Mouse (Mus musculus) MN1 (cell line): ENCODE data around the gene Kcnk1.

Experiments used
- DNase-seq: peaks from one replicate; pipeline ENCODE4 v3.0.0-alpha.2; 2016; ENCODE audit warnings: low spot score

The Kcnk1 gene

DNA sequence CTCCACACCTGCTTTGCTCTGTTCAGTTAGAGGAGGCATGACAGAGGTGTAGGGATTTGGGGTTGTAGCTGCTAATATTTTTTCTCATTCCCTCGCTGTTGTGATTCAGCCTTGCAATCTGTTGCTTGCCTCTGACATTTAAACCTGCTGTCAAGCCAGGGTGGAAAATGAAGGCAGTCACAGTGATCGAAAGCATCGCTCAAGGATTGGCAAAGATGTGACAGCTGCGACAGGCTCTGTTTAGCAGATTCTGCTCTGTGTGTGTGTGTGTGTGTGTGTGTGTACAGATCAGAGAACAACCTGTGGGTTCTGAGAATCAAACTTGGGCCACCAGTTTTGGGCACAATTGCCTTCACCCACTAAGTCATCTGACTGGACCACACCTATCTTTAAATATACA, 50.8 kb downstream of the Kcnk1 start:
- DNase-seq: no peak

DNA sequence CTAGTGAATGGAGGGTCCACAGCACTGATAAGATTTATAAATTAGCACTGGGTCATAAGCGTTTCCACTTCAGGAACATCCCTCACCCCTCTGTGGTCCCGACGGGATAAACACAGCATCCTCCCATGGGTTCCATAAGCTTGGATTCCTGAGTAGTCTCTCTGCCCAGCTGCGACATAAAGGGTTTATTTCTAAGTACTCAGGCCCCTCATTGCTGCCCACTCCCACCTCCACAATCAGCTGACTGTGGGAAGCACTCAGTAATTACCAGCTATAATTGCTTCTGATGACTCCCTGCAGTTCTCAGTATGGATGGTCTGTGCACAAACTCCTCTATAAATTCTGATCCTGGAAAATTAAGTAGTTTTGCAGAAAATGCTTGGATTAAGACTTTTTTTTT, 58.9 kb downstream of the Kcnk1 start:
- DNase-seq: no peak

DNA sequence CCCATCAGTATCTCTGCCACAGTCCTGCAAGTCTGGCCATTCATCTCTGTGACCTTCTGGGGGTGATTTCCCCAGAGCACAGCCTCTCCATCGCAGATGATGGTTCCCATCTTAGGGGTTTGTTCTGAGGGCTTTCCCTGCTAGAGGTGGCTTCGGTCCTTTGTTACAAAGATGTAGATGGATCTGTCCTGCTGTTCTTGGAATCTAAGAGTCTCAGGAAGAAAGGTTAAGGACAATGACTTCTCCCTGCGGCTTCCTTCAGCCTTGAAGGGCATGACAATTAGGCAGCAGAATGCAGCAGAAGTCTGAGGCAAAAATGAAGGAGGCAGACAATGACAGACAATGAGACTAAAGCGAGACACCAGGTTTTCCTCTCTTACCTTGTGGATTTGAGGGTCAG, 63.9 kb downstream of the Kcnk1 start:
- no peak for DNase-seq

DNA sequence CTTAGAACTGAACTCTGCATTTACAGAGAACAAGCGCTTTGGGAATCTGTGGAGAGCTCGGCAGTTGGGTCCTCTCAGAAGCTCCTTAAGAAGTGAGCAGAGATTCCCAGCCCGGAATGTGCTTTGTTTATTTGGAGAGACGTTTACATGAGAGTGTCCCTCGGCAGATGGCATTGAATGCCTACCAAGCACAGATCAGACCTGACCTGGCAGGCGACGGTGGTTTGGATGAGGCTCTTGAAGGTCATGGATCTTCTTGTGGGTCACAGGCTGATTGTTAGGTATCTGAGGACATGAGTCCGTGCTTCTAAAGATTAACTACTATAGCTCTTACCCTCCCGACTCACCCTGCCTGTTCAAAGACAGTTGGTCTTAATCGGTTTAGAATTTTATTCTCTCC, 67.9 kb downstream of the Kcnk1 start:
- DNase-seq: no peak

DNA sequence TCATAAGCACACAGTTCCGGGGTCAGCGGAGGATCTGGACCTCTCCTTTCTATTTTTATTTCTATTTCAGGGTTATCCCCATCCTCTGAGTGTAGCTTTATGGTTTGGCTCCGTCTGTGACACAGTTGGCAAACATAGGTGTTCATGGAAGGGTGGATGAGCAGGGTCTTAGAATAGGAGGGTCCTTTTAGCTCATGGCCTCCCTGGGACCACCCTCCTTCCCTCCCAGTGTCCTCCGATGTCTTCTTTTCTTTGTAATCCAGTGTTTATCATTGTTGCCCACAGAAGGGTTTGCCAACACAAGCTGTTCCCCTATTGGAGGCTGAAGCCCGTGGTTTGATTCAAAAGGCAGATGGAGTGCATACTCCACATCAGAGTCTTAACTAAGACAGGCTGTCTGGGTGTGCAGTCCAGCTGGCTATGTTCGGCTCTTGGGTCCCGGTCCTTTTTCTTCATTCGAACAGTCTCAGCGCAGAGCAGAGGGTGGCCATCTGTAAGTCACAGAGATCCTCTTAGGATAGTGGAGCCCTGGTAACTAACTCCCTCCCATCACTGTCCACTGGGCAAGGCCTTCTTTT, 69.0 kb downstream of the Kcnk1 start:
- DNase-seq: no peak

DNA sequence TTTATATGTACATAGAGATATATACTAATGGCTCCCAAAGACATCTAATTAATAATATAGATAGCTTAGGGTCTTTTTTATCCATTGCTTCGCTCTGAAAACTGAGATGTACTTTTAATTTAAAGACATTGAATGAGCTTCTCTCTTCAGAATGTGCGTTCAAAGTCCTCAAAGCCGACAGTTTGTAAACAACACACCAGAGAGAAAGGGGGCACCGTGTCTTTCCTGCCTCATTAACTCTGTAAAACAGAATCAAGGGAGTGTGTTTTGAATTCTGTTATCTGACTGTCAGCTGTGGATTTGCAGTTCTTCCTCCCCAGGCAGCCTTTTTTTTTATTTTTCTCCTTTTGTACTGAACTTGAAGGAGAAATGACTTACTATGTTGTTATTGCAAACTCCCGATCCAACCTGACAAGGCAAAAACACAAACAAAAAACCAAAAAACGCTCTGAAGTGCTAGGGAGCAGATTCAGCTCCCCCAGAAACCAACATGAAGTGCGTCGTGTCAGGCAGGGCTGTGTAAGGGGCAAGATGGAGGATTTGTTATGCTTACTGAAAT, 69.7 kb downstream of the Kcnk1 start:
- DNase-seq: no peak

DNA sequence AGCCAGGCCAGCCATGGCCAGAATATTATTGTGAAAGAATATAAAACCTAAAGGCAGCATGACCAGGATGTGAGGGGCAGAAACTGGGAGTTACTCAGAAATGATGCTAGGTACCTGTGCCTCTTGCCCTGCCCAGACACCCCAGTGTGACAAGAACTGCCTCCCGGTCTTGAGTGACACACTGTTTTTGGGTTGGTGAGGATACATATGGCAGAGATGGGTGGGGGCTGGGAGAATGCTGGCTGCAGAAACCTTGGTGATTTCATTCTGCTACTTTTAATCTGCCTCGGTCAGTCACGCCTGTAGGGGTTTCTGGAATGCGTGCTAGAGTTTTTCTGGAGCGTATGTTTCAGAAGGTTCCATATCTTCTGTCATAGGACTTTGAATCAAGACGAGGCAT, 72.3 kb downstream of the Kcnk1 start:
- no peak for DNase-seq

DNA sequence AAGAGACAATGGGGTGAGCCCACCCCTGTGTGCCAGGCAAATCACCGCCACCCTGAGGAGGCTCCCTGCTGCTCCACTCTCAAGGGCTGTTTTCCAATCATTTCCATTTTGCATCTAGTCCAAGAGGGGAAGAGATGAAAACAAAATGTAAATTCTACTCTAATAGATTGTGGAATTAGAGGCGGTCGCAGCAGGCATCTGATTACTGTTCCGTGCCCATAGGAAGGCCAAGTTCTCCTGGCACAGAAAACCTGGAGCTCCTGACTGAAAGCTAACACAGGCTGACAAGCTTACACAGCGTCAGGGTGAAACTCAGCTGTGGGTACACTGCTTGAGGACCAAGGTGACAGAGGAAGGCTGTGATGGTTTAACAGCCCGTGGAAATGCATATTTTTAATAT, 73.2 kb downstream of the Kcnk1 start:
- DNase-seq: no peak

DNA sequence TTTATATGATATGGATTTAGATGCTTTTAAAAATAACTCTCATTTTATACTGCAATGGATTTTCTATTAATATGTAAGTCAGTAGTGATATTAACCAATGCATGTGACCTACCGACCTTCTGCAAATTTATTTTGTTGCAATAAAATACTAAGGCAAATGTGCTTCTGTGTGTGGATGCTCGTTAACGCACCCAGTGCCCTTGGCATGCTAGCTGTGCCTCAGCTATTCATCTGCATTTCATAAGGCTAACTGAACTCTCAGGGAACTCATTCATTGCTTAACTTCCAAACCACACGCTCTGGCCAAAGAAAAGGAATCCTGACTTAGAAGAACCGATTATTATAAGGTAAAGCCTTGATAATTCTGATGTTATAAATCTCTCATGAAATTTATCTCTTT, 77.7 kb downstream of the Kcnk1 start:
- no peak for DNase-seq

DNA sequence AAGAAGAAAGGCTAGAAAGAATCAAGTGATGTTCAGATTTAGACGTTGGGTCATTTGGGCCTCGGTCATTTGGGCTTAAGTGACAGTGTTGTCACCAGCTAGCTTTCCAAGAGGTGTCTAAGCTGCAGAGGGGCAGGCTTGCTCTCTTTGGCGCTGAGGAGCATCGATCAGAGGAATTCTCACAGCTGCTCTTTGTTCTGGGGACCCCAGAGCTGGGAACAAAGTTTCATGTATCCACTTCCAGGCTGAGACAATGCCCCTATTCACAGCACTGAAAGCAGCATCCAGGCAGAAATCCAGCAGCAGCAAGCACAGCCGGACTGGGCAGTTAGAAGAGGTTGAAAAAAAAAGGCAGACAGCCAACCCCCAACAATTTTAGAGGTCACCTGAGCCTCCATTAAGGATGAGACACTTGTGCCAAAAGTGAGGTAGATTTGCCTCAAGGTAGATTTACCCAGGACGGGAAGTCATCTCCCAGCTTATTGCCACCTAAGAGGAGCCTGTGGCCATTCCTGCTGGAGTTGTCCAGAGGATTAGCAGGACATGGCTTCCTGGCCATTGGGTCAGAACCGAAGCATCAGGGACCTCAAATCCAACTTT, 78.3 kb downstream of the Kcnk1 start:
- DNase-seq: no peak

DNA sequence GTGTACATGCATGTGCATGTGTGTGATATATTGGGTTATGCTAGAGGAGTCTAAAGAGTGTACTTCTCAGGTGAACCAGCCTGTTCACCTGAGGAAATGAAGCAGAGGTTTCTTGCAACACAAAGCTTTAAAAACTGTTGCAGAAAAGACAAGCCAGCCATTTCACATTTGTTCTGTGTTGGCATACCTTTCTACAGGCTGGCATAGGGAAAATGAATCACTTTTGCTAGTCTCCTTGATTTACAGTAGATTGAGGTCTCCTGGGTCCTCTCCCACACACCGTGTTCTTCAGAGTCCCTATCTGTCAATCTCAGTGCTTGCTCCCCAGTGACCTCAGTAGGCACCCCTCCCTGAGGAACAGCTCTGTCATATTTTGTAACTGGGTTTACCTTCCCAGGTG, 79.1 kb downstream of the Kcnk1 start:
- DNase-seq: no peak

DNA sequence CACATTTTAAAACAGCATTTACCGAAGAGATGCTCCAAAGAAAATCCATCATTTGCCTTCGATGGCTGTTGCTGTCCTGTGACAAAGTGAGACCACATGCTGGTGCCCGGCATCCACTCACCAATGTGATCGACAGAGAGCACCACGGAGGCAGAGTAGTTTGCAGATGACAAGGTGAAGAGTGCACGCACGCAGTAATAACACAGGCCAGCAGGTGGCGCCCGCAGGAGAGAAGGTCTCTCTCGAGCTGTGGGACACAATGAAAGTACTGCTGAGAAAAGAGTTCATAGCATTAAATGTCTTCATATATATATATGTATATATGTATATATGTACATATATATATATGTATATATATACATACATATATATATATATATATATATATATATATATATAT, 80.4 kb downstream of the Kcnk1 start:
- peak; percentile 28 for DNase-seq
